Mouse (Mus musculus): ENCODE measurements around the gene Urm1. TPM values are rescaled to one million over a fixed set of nuclear protein-coding genes. Genes with fewer than 3 reads are reported as not detected.

The Urm1 gene
- polyA plus RNA-seq, 1 experiment from 2014 or later: 17.1 TPM

GRCm38 (mm10) chr2:29833796-29834195 lies 13.9 kb downstream of the Urm1 start:
- Histone ChIP-seq H3K27ac (replicated peaks) (no peak overlapping the region), H3K4me3 (no peak overlapping the region), H3K9me3 (no peaks in the 10 kb centered on the region), H3K4me2 (no peak overlapping the region), H3K36me3 (peaks cover 61% of the 10 kb centered on the region), H3K4me1 (no peaks in the 10 kb centered on the region), H3K27me3 (replicated peaks) (no peaks in the 10 kb centered on the region), H3K9ac (no peak overlapping the region)
- ATAC-seq (ENCODE audit: extremely low read depth, insufficient number of reproducible peaks, low FRiP score, low TSS enrichment): no peak
- WGBS: 88% methylated on average over 5 of the region's 5 CpGs

- 77% methylated on average over 2 of the region's 2 CpGs for WGBS
- Histone ChIP-seq H3K4me2 (no peak overlapping the region), H3K9ac (no peak overlapping the region)
Observed at GRCm38 (mm10) chr2:29835391-29835899, 15.6 kb downstream of the Urm1 start.

DNA sequence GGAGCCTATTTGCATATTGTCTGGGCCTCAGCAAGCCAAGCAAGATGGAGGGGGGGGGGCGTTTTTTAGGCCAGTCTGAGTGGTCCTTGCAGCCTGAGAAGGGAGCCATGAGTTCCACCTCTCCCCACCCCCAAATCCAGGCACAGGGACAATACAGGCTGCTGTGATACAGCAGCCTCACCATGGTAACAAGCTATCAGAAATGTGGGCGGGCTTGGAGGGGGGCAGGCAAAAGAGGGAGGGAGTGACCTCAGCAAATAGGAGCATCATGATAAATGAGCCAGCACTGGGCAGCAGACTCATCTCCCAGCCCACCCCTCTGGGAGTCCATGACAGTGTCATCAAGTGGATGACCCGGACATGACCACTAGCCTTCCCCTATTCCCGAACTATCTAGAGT lies 19.6 kb downstream of the Urm1 start:
- Histone ChIP-seq H3K4me1 (peaks cover 5% of the 10 kb centered on the region; the same call in 1 of the 2 replicates), H3K4me3 (no peak overlapping the region), H3K9me3 (no peaks in the 10 kb centered on the region), H3K9ac (no peak overlapping the region), H3K36me3 (peaks cover 92% of the 10 kb centered on the region), H3K4me2 (no peak overlapping the region), H3K27me3 (replicated peaks) (peaks cover 23% of the 10 kb centered on the region), H3K27ac (replicated peaks) (no peak overlapping the region)
- no peak for ATAC-seq (ENCODE audit: extremely low read depth, insufficient number of reproducible peaks, low FRiP score, low TSS enrichment)
- 39% methylated on average over 4 of the region's 4 CpGs for WGBS

More at GRCm38 (mm10) chr2:29835391-29835899, 15.6 kb downstream of the Urm1 start:
- ATAC-seq (ENCODE audit: extremely low read depth, insufficient number of reproducible peaks, low FRiP score, low TSS enrichment): no peak
- no peaks in the 10 kb centered on the region for H3K27me3 ChIP-seq (replicated peaks)
- peaks cover 2% of the 10 kb centered on the region; the same call in 1 of the 2 replicates for H3K4me1 ChIP-seq
- peaks cover 70% of the 10 kb centered on the region for H3K36me3 ChIP-seq
- H3K27ac ChIP-seq (replicated peaks): no peak overlapping the region
- no peaks in the 10 kb centered on the region for H3K9me3 ChIP-seq
- H3K4me3 ChIP-seq: no peak overlapping the region

DNA sequence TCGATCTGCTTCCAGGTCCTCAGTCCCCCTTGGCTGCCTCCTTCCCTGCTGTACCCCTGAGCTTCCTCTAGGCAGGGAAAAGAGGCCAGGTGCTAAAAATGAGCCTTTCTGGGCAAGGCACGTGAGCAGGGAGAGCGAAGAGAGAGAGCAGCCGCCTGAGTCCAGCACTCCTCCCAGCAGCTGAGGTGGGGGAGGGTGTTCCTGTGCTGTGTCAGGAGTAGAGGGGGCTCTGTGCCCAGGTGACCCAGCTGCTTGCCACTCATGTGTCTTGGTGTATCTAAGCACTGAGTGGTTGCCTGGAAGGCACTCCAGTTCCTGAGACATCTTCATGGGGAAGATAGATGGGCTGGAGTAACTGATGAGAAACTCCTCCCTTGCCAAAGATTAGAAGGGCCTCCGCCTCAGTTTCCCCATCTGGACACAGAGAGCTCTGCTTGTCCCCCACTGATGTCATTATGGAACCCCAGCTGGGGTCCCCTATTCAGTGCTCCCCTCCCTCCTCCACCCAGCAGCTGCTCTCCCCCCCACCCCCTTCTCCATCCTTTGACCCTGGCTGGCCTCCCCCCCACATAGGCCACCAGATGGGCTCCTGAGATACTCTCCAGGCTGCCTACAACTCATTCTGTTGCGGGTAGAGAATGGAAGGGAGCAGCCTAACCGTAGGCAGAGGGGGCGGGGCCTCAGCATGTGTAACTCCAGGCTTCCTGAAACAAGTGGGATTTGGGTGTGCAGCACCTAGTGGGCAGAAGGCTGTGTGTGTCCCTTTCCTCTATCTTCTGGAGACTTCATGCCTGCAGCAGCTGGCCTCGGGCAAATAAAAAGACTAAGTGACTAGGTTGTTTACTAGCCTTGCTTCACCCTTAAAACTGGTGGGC lies 23.6 kb downstream of the Urm1 start:
- WGBS: 67% methylated on average over 9 of the region's 9 CpGs
- no peak overlapping the region for H3K4me2 ChIP-seq

DNA sequence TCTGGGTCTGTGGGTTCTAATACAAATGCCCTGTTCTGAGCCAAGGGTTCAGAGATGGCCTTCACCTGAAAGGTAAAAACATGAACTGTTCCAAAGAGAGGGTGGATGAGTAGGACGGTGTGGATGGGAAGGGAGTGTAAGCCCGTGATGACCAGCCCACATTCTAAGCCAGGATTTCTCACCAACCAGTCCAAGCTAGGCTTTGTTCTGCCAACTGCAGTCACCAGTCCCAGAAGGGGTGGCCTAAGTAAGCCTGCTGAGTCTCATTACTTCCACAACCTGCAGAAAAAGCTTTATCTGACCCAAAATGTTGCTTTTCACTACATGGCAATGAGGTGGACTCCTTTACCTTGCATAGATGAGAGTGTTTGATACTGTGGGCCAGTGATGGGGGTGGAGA lies 24.2 kb downstream of the Urm1 start:
- ATAC-seq (ENCODE audit: extremely low read depth, insufficient number of reproducible peaks, low FRiP score, low TSS enrichment): no peak
- Histone ChIP-seq H3K36me3 (peaks cover 52% of the 10 kb centered on the region), H3K4me2 (no peak overlapping the region), H3K27me3 (replicated peaks) (peaks cover 69% of the 10 kb centered on the region), H3K9me3 (no peaks in the 10 kb centered on the region), H3K9ac (no peak overlapping the region), H3K27ac (replicated peaks) (no peak overlapping the region), H3K4me3 (no peak overlapping the region), H3K4me1 (peaks cover 15% of the 10 kb centered on the region)
- 80% methylated on average over 2 of the region's 2 CpGs for WGBS

More for the DNA sequence above, 23.6 kb downstream of the Urm1 start:
- peaks cover 63% of the 10 kb centered on the region for H3K27me3 ChIP-seq (replicated peaks)
- no peak overlapping the region for H3K4me3 ChIP-seq
- H3K4me1 ChIP-seq: peaks cover 15% of the 10 kb centered on the region
- H3K27ac ChIP-seq (replicated peaks): no peak overlapping the region
- H3K36me3 ChIP-seq: peaks cover 58% of the 10 kb centered on the region
- ATAC-seq (ENCODE audit: extremely low read depth, insufficient number of reproducible peaks, low FRiP score, low TSS enrichment): no peak
- H3K9ac ChIP-seq: no peak overlapping the region
- H3K9me3 ChIP-seq: no peaks in the 10 kb centered on the region

DNA sequence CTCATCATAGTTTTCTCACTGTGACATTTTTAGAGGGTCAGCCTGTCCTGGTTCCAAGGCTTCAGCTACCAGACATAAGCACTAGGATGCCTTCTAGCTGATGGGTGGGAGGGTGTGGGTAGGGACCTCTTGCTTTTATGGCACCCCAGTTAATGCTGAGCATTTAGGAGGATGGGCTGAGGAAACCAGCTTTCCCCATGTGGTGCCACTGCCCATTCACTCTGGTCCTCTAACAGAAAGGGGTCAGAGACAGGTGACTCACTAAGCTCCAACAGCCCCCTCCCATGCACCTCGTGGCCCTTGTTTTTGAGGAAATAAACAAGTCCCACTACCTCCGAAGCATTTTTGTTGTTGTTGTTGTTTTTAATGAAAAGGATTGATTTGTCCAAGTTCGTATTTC lies 24.8 kb downstream of the Urm1 start:
- H3K36me3 ChIP-seq: peaks cover 49% of the 10 kb centered on the region
- peaks cover 15% of the 10 kb centered on the region for H3K4me1 ChIP-seq
- no peak overlapping the region for H3K4me2 ChIP-seq
- no peak overlapping the region for H3K9ac ChIP-seq
- no peak overlapping the region for H3K4me3 ChIP-seq
- no peak overlapping the region for H3K27ac ChIP-seq (replicated peaks)
- WGBS: 30% methylated on average over 3 of the region's 3 CpGs
- H3K9me3 ChIP-seq: no peaks in the 10 kb centered on the region
- H3K27me3 ChIP-seq (replicated peaks): peaks cover 72% of the 10 kb centered on the region
- no peak for ATAC-seq (ENCODE audit: extremely low read depth, insufficient number of reproducible peaks, low FRiP score, low TSS enrichment)

DNA sequence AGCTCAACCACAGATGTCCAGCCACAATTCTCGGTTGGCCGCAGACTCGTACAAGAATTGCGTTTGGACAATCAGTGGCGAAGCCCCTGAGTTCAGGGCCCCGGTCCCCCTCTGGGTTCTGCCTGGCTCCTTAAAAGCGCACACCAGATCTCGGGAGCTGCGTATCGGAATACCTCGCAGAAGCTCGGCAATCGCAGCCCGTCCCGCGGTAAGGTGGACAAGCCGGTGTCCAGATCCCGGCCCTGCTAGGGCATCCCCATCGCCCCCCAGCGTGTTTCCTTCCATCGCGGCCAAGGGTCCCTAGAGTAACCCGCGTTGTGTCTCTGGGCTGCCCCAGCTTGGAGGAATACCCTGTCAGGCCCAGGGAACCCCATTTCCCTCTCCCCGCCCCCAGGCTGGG lies 25.8 kb downstream of the Urm1 start:
- Histone ChIP-seq H3K4me3 (peak overlapping the region; percentile 42), H3K27ac (replicated peaks) (no peak overlapping the region), H3K4me1 (peaks cover 11% of the 10 kb centered on the region), H3K9me3 (no peaks in the 10 kb centered on the region), H3K36me3 (peaks cover 40% of the 10 kb centered on the region), H3K4me2 (peak overlapping the region; percentile 63), H3K27me3 (replicated peaks) (peaks cover 74% of the 10 kb centered on the region), H3K9ac (peak overlapping the region; percentile 67)
- whole genome bisulfite sequencing: 14% methylated on average over 25 of the region's 25 CpGs
- ATAC-seq (ENCODE audit: extremely low read depth, insufficient number of reproducible peaks, low FRiP score, low TSS enrichment): no peak

- H3K27me3 ChIP-seq (replicated peaks): peaks cover 74% of the 10 kb centered on the region
- ATAC-seq (ENCODE audit: extremely low read depth, insufficient number of reproducible peaks, low FRiP score, low TSS enrichment): no peak
- WGBS: 9% methylated on average over 47 of the region's 47 CpGs
- H3K9me3 ChIP-seq: no peaks in the 10 kb centered on the region
- peaks cover 10% of the 10 kb centered on the region for H3K4me1 ChIP-seq
- peak overlapping the region; percentile 42 for H3K4me3 ChIP-seq
- no peak overlapping the region for H3K27ac ChIP-seq (replicated peaks)
- H3K4me2 ChIP-seq: peak overlapping the region; percentile 63
- peaks cover 34% of the 10 kb centered on the region for H3K36me3 ChIP-seq
- H3K9ac ChIP-seq: peak overlapping the region; percentile 67
Observed at GRCm38 (mm10) chr2:29846061-29846853, 26.4 kb downstream of the Urm1 start.

- Histone ChIP-seq H3K27ac (replicated peaks) (no peak overlapping the region), H3K4me2 (no peak overlapping the region), H3K36me3 (peaks cover 27% of the 10 kb centered on the region), H3K4me3 (no peak overlapping the region), H3K4me1 (peaks cover 10% of the 10 kb centered on the region), H3K9me3 (no peaks in the 10 kb centered on the region), H3K9ac (no peak overlapping the region), H3K27me3 (replicated peaks) (peaks cover 74% of the 10 kb centered on the region)
- ATAC-seq (ENCODE audit: extremely low read depth, insufficient number of reproducible peaks, low FRiP score, low TSS enrichment): no peak
- 58% methylated on average over 3 of the region's 3 CpGs for WGBS
Observed at GRCm38 (mm10) chr2:29846911-29847310, 27.0 kb downstream of the Urm1 start.

GRCm38 (mm10) chr2:29849041-29849440 lies 29.2 kb downstream of the Urm1 start:
- H3K4me2 ChIP-seq: no peak overlapping the region
- H3K9ac ChIP-seq: no peak overlapping the region
- H3K4me3 ChIP-seq: no peak overlapping the region
- WGBS: 62% methylated on average over 8 of the region's 8 CpGs
- ATAC-seq (ENCODE audit: extremely low read depth, insufficient number of reproducible peaks, low FRiP score, low TSS enrichment): no peak
- H3K27me3 ChIP-seq (replicated peaks): peaks cover 56% of the 10 kb centered on the region
- no peak overlapping the region for H3K27ac ChIP-seq (replicated peaks)
- no peaks in the 10 kb centered on the region for H3K9me3 ChIP-seq
- peaks cover 10% of the 10 kb centered on the region for H3K4me1 ChIP-seq
- H3K36me3 ChIP-seq: peaks cover 6% of the 10 kb centered on the region

GRCm38 (mm10) chr2:29849841-29850480 lies 30.1 kb downstream of the Urm1 start:
- H3K4me2 ChIP-seq: no peak overlapping the region
- H3K27ac ChIP-seq (replicated peaks): no peak overlapping the region
- no peak overlapping the region for H3K4me3 ChIP-seq
- H3K4me1 ChIP-seq: peaks cover 10% of the 10 kb centered on the region
- H3K36me3 ChIP-seq: no peaks in the 10 kb centered on the region
- no peak for ATAC-seq (ENCODE audit: extremely low read depth, insufficient number of reproducible peaks, low FRiP score, low TSS enrichment)
- 51% methylated on average over 5 of the region's 5 CpGs for WGBS
- H3K27me3 ChIP-seq (replicated peaks): peaks cover 48% of the 10 kb centered on the region
- H3K9me3 ChIP-seq: no peaks in the 10 kb centered on the region
- no peak overlapping the region for H3K9ac ChIP-seq

Data from heart, embryonic 13.5 days (tissue).